Mouse (Mus musculus) left cerebral cortex, postnatal 14 days (tissue): ENCODE measurements at regions not wholly inside any gene's neighbourhood (a gene's known extent, or its start where the extent isn't known, plus 50 kb on each side); places are given as distances from the start of the nearest gene placed in this dataset.

Experiments
- DNase-seq, 2 experiments: peaks; one replicate each; pipeline ENCODE4 v3.0.0; 2021 to 2022; ENCODE audit warnings: low spot score in 2 of 2, mixed read lengths in 1 of 2
- intact Hi-C: fragments of 180-260 bp; cut with DNase I; formaldehyde crosslinking; loops from one replicate; pipeline ENCODE4 v1.15.1; 2025

DNA sequence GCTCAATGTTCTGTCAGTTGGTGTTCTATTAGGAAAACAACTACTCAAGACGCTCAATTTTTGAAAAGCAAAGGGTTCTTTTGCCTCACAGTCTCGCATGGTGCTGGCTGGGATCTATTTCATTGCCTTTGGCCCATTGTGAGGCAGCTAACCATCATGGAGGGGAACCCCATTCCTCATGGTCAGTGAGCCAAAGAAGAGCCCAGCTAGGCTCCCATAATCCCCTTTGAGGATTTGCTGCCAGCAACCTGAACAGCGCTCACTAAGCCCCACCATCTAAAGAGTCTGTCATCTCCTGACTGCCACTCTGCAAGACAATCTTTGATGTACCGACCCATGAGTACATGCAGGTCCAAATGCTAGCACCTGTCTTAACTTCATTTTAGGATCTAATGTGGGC, 53.1 kb upstream of the Galnt7 start:
- no peak for DNase-seq
- intact Hi-C loops, result no loop called here

GRCm38 (mm10) chr8:57704161-57704560, 51.3 kb upstream of the Galnt7 start:
- intact Hi-C loops, result no loop called here
- no peak for DNase-seq

DNA sequence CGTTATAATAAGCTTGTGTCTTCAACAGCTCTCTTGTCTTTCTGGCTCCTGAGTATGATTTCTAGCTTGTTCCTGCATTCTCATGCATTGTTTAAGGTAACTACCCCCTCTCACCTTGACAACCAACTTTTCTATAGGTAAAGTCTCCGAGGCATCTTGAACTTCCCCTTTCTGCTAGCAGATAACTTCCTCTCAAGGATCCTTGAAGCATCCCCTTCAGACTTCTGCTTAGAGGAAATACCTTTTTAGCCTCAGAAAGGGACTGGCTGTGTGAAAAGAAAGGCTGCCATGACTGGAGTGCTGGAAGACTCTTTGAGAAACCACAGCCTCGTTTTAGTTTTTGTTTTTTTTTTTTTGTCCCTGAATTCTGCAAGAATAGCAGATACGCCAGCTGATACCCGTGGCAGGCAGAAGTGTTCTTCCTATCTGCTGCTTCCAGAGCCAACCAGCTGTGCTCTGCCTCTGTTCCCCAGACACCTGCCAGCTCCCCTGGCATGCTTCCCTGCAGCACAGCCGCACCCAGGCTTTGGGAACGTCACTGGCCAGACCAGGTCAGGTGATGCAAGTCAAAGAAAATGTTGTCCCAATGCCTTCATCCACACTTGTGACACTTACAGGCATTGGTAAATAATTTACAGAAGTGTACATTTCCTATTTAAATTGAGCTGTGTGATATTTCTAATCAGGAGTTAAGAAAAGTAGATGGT, 49.7 kb upstream of the Galnt7 start:
- intact Hi-C loops, result no loop called here
- DNase-seq, result peak; percentile 7 to 18
